ENCODE assay signal across 8 mouse cellular contexts in the genomic region with DNA sequence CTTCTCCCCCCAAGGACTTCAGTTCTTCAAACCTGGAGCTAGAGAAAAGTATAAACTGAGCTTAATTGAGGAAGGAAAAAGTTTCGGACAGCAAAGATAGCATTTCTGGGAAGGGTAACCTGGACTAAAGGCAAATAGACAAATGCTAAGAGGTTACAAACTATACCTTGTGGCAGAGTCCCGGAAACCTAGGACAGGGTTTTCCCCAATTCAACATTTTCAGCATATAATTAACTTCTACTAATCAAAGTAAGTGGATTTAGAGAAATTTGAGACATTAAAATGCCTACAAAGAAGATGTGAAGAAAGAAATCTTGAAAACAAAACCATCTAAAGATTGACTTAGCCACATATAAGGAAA. TPM values are rescaled to one million over a fixed set of nuclear protein-coding genes. Genes with fewer than 3 reads are reported as not detected.
DNase-seq lines count a peak whose midpoint lies in the region; ATAC-seq and TF ChIP-seq lines count a peak whose summit lies in the region.

No protein-coding gene starts in this region.

- WGBS in embryonic facial prominence, embryonic 10.5 days = 77% methylated on average over 2 of the region's 2 CpGs
- 85% methylated on average over 2 of the region's 2 CpGs for WGBS in hindbrain, postnatal 0 days
- WGBS in midbrain, embryonic 16.5 days = 82% methylated on average over 2 of the region's 2 CpGs

- no peaks in the 10 kb centered on the region for H3K27me3 ChIP-seq in embryonic facial prominence, embryonic 10.5 days (replicated peaks; ENCODE audit: low read depth, poor library complexity, severe bottlenecking)
- no peaks in the 10 kb centered on the region for H3K27me3 ChIP-seq in hindbrain, postnatal 0 days (ENCODE audit: insufficient read depth, low read length)
- no peaks in the 10 kb centered on the region for H3K27me3 ChIP-seq in midbrain, embryonic 16.5 days (ENCODE audit: control insufficient read depth, insufficient read depth, low read depth, low read length)

- peak overlapping the region; percentile 91 for H3K4me3 ChIP-seq in layer of hippocampus, adult 2 months
- H3K4me3 ChIP-seq in embryonic facial prominence, embryonic 10.5 days = peak overlapping the region; percentile 98
- peak overlapping the region; percentile 73 for H3K4me3 ChIP-seq in hindbrain, postnatal 0 days (ENCODE audit: low read length)
- peak overlapping the region; percentile 88 for H3K4me3 ChIP-seq in midbrain, embryonic 16.5 days (ENCODE audit: low read depth, low read length)

- H3K36me3 ChIP-seq in embryonic facial prominence, embryonic 10.5 days (replicated peaks) = peaks cover 12% of the 10 kb centered on the region
- H3K36me3 ChIP-seq in hindbrain, postnatal 0 days (ENCODE audit: insufficient read depth, low read length) = 0 out of 2 replicates have a peak, but pooled peaks cover 1% of the 10 kb centered on the region
- H3K36me3 ChIP-seq in midbrain, embryonic 16.5 days (ENCODE audit: control insufficient read depth, insufficient read depth, low read length) = no peaks in the 10 kb centered on the region

- no peak for TF ChIP-seq CTCF in layer of hippocampus, adult 2 months (conservative IDR thresholded peaks at IDR 0.05)
- no peak for TF ChIP-seq CTCF in hindbrain, postnatal 0 days (IDR thresholded peaks at IDR 0.05; ENCODE audit: low read depth)

- ATAC-seq in hindbrain, postnatal 0 days = no peak
- ATAC-seq in midbrain, embryonic 16.5 days = peak; percentile 36; the same call in 1 of the 2 replicates

- peak overlapping the region; percentile 85; the same call in 1 of the 2 replicates for H3K27ac ChIP-seq in layer of hippocampus, adult 2 months
- peak overlapping the region; percentile 97 for H3K27ac ChIP-seq in embryonic facial prominence, embryonic 10.5 days (replicated peaks)
- no peak overlapping the region for H3K27ac ChIP-seq in hindbrain, postnatal 0 days
- peak overlapping the region; percentile 74 for H3K27ac ChIP-seq in midbrain, embryonic 16.5 days (ENCODE audit: low read length)

- peaks cover 5% of the 10 kb centered on the region; the same call in 1 of the 2 replicates for H3K9me3 ChIP-seq in embryonic facial prominence, embryonic 10.5 days
- H3K9me3 ChIP-seq in hindbrain, postnatal 0 days (ENCODE audit: low read length) = no peaks in the 10 kb centered on the region
- 0 out of 2 replicates have a peak, but pooled peaks cover 1% of the 10 kb centered on the region for H3K9me3 ChIP-seq in midbrain, embryonic 16.5 days (replicated peaks; ENCODE audit: control insufficient read depth, low read length, poor library complexity, severe bottlenecking)

- H3K9ac ChIP-seq in hindbrain, postnatal 0 days (replicated peaks; ENCODE audit: low read length) = peak overlapping the region; percentile 78
- peak overlapping the region; percentile 87; the same call in 1 of the 2 replicates for H3K9ac ChIP-seq in midbrain, embryonic 16.5 days (ENCODE audit: low read depth, low read length)

- DNase-seq in layer of hippocampus, adult 2 months (ENCODE audit: low spot score in 2 of 2) = no peak
- DNase-seq in layer of hippocampus, postnatal 10 days (ENCODE audit: low spot score in 2 of 2) = no peak
- no peak for DNase-seq in embryonic facial prominence, embryonic 10.5 days (ENCODE audit: low spot score)
- DNase-seq in hindbrain, postnatal 0 days (ENCODE audit: low spot score) = no peak
- DNase-seq in cerebellum, adult 8-10 months = no peak
- no peak for DNase-seq in c-Kit-positive CD71-positive TER-119-positive erythroid progenitor cells, embryonic 14.5 days (ENCODE audit: low spot score)
- no peak for DNase-seq in cerebellum, postnatal 25 days

- H3K4me2 ChIP-seq in hindbrain, postnatal 0 days (ENCODE audit: low read depth, low read length) = peak overlapping the region; percentile 94
- H3K4me2 ChIP-seq in midbrain, embryonic 16.5 days (ENCODE audit: low read length) = peak overlapping the region; percentile 68

- peaks cover 16% of the 10 kb centered on the region for H3K4me1 ChIP-seq in embryonic facial prominence, embryonic 10.5 days
- H3K4me1 ChIP-seq in hindbrain, postnatal 0 days (ENCODE audit: insufficient read depth, low read length) = peaks cover 4% of the 10 kb centered on the region; the same call in 1 of the 2 replicates
- H3K4me1 ChIP-seq in midbrain, embryonic 16.5 days (ENCODE audit: control insufficient read depth, insufficient read depth, low read length) = peaks cover 19% of the 10 kb centered on the region

RNA-seq across cellular contexts. Expression of gene Tex10, which starts 0.4 kb away (rescaled TPM):
- total RNA-seq in layer of hippocampus, adult 2 months (2021) = 10 to 100 TPM; 28.8 to 30.3 TPM
- 10 to 100 TPM; 26.4 to 27.8 TPM for total RNA-seq in layer of hippocampus, postnatal 10 days (2021)
- 77.5 and 79.0 TPM in 2 replicates for polyA plus RNA-seq in embryonic facial prominence, embryonic 10.5 days (2016; fragmentation: Nextera tagmentation; extraction: Ambion mirVana)
- total RNA-seq in hindbrain, postnatal 0 days (2014; rRNA removed) = 21.5 and 24.2 TPM in 2 replicates
- 19.7 and 21.6 TPM in 2 replicates for polyA plus RNA-seq in hindbrain, postnatal 0 days (2015; fragmentation: Nextera tagmentation; extraction: Ambion mirVana)
- 37.6 and 41.2 TPM in 2 replicates for polyA plus RNA-seq in midbrain, embryonic 16.5 days (2015; fragmentation: Nextera tagmentation; extraction: Ambion mirVana)
